Mouse (Mus musculus) cerebellum, adult 2 months (tissue): Measurements from ENCODE around the gene Fn1.

Experiments used
- CTCF ChIP-seq: fragments of 200-500 bp; IDR thresholded peaks from 2 replicates; pipeline ENCODE4 v1.5.1; 2011; ENCODE audit warnings: low read depth, mild to moderate bottlenecking, control low read depth, low read length, moderate library complexity, borderline replicate concordance; ENCODE audit not compliant: insufficient read depth
- POLR2A ChIP-seq: fragments of 200-500 bp; IDR thresholded peaks from 2 replicates; pipeline ENCODE4 v1.6.1; 2011; ENCODE audit warnings: low read length, control low read depth, borderline replicate concordance; ENCODE audit not compliant: insufficient read depth

DNA sequence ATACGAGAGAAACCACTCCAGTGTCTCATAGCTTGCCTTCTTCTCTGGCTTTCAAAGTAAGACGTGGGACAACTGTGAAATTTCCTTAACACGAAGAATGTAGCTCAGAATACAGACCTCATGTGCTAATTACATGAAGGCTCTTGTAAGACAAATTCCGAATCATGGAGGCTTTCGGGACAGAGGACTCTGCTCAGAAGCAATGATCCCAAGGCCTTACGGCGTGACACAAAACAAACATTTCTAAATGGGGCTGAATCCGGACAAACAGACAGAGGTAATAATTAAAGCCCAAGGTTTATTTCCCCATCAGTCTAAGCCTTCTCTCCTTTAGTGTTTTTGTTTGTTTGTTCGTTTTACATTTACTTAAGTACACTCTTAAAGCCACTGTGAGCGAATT, 20.6 kb downstream of the Fn1 start:
- TF ChIP-seq POLR2A = no peak
- no peak for TF ChIP-seq CTCF
